Mouse (Mus musculus) lung, postnatal 0 days (tissue): ENCODE data around the gene Zfp566. TPM values are rescaled to one million over a fixed set of nuclear protein-coding genes. Genes with fewer than 3 reads are reported as not detected.
A peak's percentile ranks its signal among the peaks of the same experiment; 100 is the strongest.
"Not testable (repeated sequence)": the region's sequence is repeated elsewhere in the genome, so short reads cannot be mapped to it uniquely, and the experiment has no call there.

Experiments used
- ATAC-seq: fragments of 200-750 bp; cut with Nextera tagmentation; 2 replicates; pipeline ENCODE4 v1.8.0; 2017; ENCODE audit warnings: moderate library complexity
- DNase-seq: peaks from one replicate; pipeline ENCODE4 v3.0.0-alpha.2; 2016; ENCODE audit warnings: low spot score
- H3K27ac ChIP-seq: fragments of 300-500 bp; sonication (generic); 2 replicates; pipeline ENCODE4 v1.5.1; 2014; ENCODE audit warnings: antibody characterized with exemption, mild to moderate bottlenecking, low read length, mixed read lengths
- H3K27me3 ChIP-seq: fragments of 300-500 bp; sonication (generic); replicated peaks from 2 replicates; pipeline ENCODE4 v1.6.1; 2014; ENCODE audit warnings: low read length, mixed read lengths; ENCODE audit not compliant: insufficient read depth
- H3K36me3 ChIP-seq: fragments of 300-500 bp; sonication (generic); 2 replicates; pipeline ENCODE4 v1.6.1; 2014; ENCODE audit warnings: low read length, mixed read lengths; ENCODE audit not compliant: insufficient read depth
- H3K4me1 ChIP-seq: fragments of 300-500 bp; sonication (generic); 2 replicates; pipeline ENCODE4 v1.6.1; 2014; ENCODE audit warnings: antibody characterized with exemption, low read depth, low read length, mixed read lengths; ENCODE audit not compliant: insufficient read depth
- H3K4me2 ChIP-seq: fragments of 300-500 bp; sonication (generic); replicated peaks from 2 replicates; pipeline ENCODE4 v1.6.1; 2014; ENCODE audit warnings: low read depth, mild to moderate bottlenecking, low read length, moderate library complexity, mixed read lengths
- H3K4me3 ChIP-seq: fragments of 300-500 bp; sonication (generic); 2 replicates; pipeline ENCODE4 v1.5.1; 2014; ENCODE audit warnings: low read depth, low read length
- H3K9ac ChIP-seq: fragments of 300-500 bp; sonication (generic); replicated peaks from 2 replicates; pipeline ENCODE4 v1.6.1; 2014; ENCODE audit warnings: low read depth, mild to moderate bottlenecking
- H3K9me3 ChIP-seq: fragments of 300-500 bp; sonication (generic); 2 replicates; pipeline ENCODE4 v1.6.1; 2016; ENCODE audit warnings: low read length, mixed read lengths
- CTCF ChIP-seq: IDR thresholded peaks from 2 replicates; pipeline ENCODE4 v1.5.1; 2016; ENCODE audit warnings: antibody characterized with exemption, mild to moderate bottlenecking
- EP300 ChIP-seq: IDR thresholded peaks from 2 replicates; pipeline ENCODE4 v1.6.1; 2016; ENCODE audit warnings: antibody characterized with exemption, mild to moderate bottlenecking, control low read depth
- WGBS: fragments of 180-500 bp; shearing (Covaris S2); extraction: QIAGEN DNeasy Blood & Tissue Kit; methylation state at CpG from one replicate; pipeline ENCODE4 v1.1.7; 2014; 5-methylcytosine and 5-hydroxymethylcytosine counted together
- polyA plus RNA-seq: library from polyadenylated mRNA; unstranded; fragments of >200 nt; fragmentation: Nextera tagmentation; extraction: Ambion mirVana; gene quantifications from 2 replicates; pipeline ENCODE4 v1.2.1, GENCODE M21; 2015

Gene Zfp566
- polyA plus RNA-seq, result 4.8 and 5.2 TPM in 2 replicates

GRCm38 (mm10) chr7:30090092-30090969 is at the start of gene Zfp566, which contains the start of gene Gm26920:
Gene Zfp566 (minus strand): TSS chr7:30090527.
Gene Gm26920 (minus strand): TSS chr7:30090410.
- Histone ChIP-seq H3K9me3 (no peaks in the 10 kb centered on the region), H3K9ac (peak within 1 kb of the TSS; percentile 46), H3K4me2 (peak within 1 kb of the TSS; percentile 81), H3K4me3 (peak within 1 kb of the TSS; percentile 54), H3K4me1 (0 out of 2 replicates have a peak, but pooled peaks cover 3% of the 10 kb centered on the region), H3K27ac (peak within 1 kb of the TSS; percentile 54), H3K27me3 (no peaks in the 10 kb centered on the region), H3K36me3 (no peaks in the 10 kb centered on the region; the same call in 1 of the 2 replicates)
- ATAC-seq (peak; percentile 93), DNase-seq (peak; percentile 99)
- TF ChIP-seq CTCF, result peak; percentile 9; the same call in 1 of the 2 replicates
- TF ChIP-seq EP300, result peak; percentile 81; the same call in 1 of the 2 replicates
- under 1% methylated on average over 40 of the region's 40 CpGs for WGBS

- Histone ChIP-seq H3K4me1 (no peaks in the 10 kb centered on the region), H3K27ac (no peak overlapping the region), H3K4me3 (no peak overlapping the region), H3K27me3 (no peaks in the 10 kb centered on the region), H3K4me2 (no peak overlapping the region), H3K9me3 (no peaks in the 10 kb centered on the region), H3K36me3 (peaks cover 9% of the 10 kb centered on the region; the same call in 1 of the 2 replicates), H3K9ac (no peak overlapping the region)
- no peak for TF ChIP-seq EP300
- DNase-seq (no peak), ATAC-seq (no peak)
- 85% methylated on average over 10 of the region's 10 CpGs for WGBS
These were observed 46.5 kb upstream of the Zfp566 start for GRCm38 (mm10) chr7:30136826-30137225.

- Histone ChIP-seq H3K27ac (no peak overlapping the region), H3K27me3 (no peaks in the 10 kb centered on the region), H3K9ac (no peak overlapping the region), H3K9me3 (no peaks in the 10 kb centered on the region), H3K36me3 (peaks cover 9% of the 10 kb centered on the region; the same call in 1 of the 2 replicates), H3K4me2 (no peak overlapping the region), H3K4me3 (no peak overlapping the region), H3K4me1 (no peaks in the 10 kb centered on the region)
- TF ChIP-seq CTCF (no peak), EP300 (no peak)
- DNase-seq (no peak), ATAC-seq (no peak)
- WGBS, result 92% methylated on average over 4 of the region's 4 CpGs
These were observed 42.1 kb upstream of the Zfp566 start for GRCm38 (mm10) chr7:30132396-30132795.

- no peak for ATAC-seq
- WGBS, result 95% methylated on average over 8 of the region's 8 CpGs
These were observed 39.6 kb upstream of the Zfp566 start for GRCm38 (mm10) chr7:30129900-30130299.

GRCm38 (mm10) chr7:30122188-30122530 is 31.8 kb upstream of the Zfp566 start:
- no peaks in the 10 kb centered on the region for H3K27me3 ChIP-seq
- DNase-seq (peak; percentile 40), ATAC-seq (no peak; the same call in 1 of the 2 replicates)
- H3K27ac ChIP-seq, result no peak overlapping the region
- no peaks in the 10 kb centered on the region for H3K9me3 ChIP-seq
- WGBS, result 2% methylated on average over 15 of the region's 15 CpGs
- no peaks in the 10 kb centered on the region for H3K4me1 ChIP-seq
- peak overlapping the region; percentile 66 for H3K4me3 ChIP-seq
- H3K9ac ChIP-seq, result peak overlapping the region; percentile 48
- no peak for TF ChIP-seq CTCF
- no peak for TF ChIP-seq EP300
- no peaks in the 10 kb centered on the region for H3K36me3 ChIP-seq
- H3K4me2 ChIP-seq, result peak overlapping the region; percentile 86

More at GRCm38 (mm10) chr7:30129900-30130299, 39.6 kb upstream of the Zfp566 start:
- Histone ChIP-seq H3K4me2 (no peak overlapping the region), H3K9ac (no peak overlapping the region), H3K9me3 (no peaks in the 10 kb centered on the region), H3K27me3 (no peaks in the 10 kb centered on the region), H3K4me3 (no peak overlapping the region), H3K36me3 (peaks cover 9% of the 10 kb centered on the region; the same call in 1 of the 2 replicates), H3K4me1 (no peaks in the 10 kb centered on the region), H3K27ac (no peak overlapping the region)
- TF ChIP-seq EP300 (no peak), CTCF (no peak)
- DNase-seq, result no peak

- under 1% methylated on average over 60 of the region's 61 CpGs for WGBS
- H3K4me1 ChIP-seq, result no peaks in the 10 kb centered on the region
- H3K4me2 ChIP-seq, result peak within 1 kb of the TSS; percentile 86
- 0 out of 2 replicates have a peak within 1 kb of the TSS, but pooled peaks have one; percentile 1 for H3K27ac ChIP-seq
- ATAC-seq (peak; percentile 98), DNase-seq (peak; percentile 92)
- no peaks in the 10 kb centered on the region for H3K27me3 ChIP-seq
- peak within 1 kb of the TSS; percentile 48 for H3K9ac ChIP-seq
- no peaks in the 10 kb centered on the region for H3K9me3 ChIP-seq
- H3K36me3 ChIP-seq, result no peaks in the 10 kb centered on the region
- peak within 1 kb of the TSS; percentile 66 for H3K4me3 ChIP-seq
- 0 out of 2 replicates have a peak, but pooled peaks have one; percentile 20 for TF ChIP-seq CTCF
- TF ChIP-seq EP300, result no peak
These were observed 31.2 kb upstream of the Zfp566 start, which contains the start of gene Zfp382 for GRCm38 (mm10) chr7:30121308-30122187. Gene Zfp382 (plus strand): TSS chr7:30121942.

- not testable (repeated sequence) for H3K4me1 ChIP-seq, H3K9ac ChIP-seq, H3K27ac ChIP-seq, ATAC-seq, H3K27me3 ChIP-seq, H3K4me2 ChIP-seq, DNase-seq, H3K4me3 ChIP-seq, H3K9me3 ChIP-seq, H3K36me3 ChIP-seq
- 91% methylated on average over 12 of the region's 12 CpGs for WGBS
These were observed 27.6 kb upstream of the Zfp566 start for GRCm38 (mm10) chr7:30117935-30118334.
